Mouse (Mus musculus): ENCODE measurements around the gene Eif2ak2. TPM values are rescaled to one million over a fixed set of nuclear protein-coding genes. Genes with fewer than 3 reads are reported as not detected.

The Eif2ak2 gene
- total RNA-seq, 4 experiments from 2014 or later, result 5.8 to 13.6 (median 8.0) TPM

DNA sequence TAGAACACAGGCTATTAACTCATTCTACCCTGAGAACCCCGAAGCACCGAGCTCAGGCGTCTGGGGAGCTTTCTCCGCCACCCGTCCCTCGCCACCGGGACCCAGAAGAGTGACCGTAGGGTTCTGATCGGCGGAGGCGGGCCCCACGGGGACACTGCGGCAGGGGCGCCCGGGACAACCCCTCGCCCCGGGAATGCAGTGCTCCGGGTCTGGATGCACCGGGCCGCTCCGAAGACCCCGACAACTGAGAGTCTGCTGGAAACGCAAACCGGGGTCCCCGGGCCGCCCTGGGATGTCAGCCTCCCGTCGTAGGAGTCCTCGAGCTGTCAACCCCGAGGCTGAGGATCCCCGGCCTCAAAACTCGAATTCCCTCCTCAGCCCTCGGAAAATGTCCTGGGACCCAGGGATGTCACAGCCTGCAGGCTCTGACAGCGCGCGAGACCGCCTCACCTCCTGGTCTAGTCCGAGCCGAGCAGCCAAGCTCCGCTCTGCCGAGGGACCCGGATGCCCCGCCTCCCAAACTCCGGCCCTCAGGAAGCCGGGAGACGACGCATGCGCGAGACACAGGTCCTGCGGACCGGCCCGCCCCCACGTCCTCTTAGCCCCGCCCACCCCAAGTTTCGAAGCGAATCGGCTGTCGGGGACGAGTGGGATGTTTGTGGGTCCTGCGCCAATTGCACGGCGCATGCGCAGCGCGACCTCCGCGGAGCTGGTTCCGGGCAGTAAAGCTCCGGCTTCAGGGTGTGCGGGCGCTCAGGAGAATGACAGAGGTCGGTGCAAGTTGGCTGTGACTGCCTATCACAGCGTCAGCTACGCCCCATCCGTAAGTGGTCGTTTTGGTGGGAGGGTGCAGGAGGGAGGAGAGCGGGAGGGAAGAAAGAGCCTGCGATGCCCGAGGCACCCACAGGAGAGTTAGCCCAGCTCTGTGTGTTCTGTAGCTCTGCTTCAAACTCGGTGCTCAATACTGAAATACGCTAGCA lies 47.2 kb downstream of the Eif2ak2 start, which contains the start of the genes Heatr5b and Gpatch11:
Gene Heatr5b, minus strand, starts transcription at position 509 of the 980 bp plus-strand sequence.
Gene Gpatch11, plus strand, starts transcription at position 712 of the 980 bp plus-strand sequence.
- DNase-seq (ENCODE audit: low spot score in 2 of 2), result peak; percentile 91 to 96

- no peak for DNase-seq (ENCODE audit: low spot score in 2 of 2)
These were observed 58.0 kb downstream of the Eif2ak2 start for GRCm38 (mm10) chr17:78824346-78824745.

GRCm38 (mm10) chr17:78809582-78809981 lies 72.8 kb downstream of the Eif2ak2 start:
- no peak for DNase-seq (ENCODE audit: low spot score in 2 of 2)

GRCm38 (mm10) chr17:78809019-78809418 lies 73.4 kb downstream of the Eif2ak2 start:
- no peak for DNase-seq (ENCODE audit: low spot score in 2 of 2)

Other genes with a start within 250 kb of the Eif2ak2 start
- gene Strn, start 145.4 kb downstream of the Eif2ak2 start, total RNA-seq (2022), result 10 to 100 TPM; 77.5 to 87.3 (median 83.9) TPM
- 10 to 100 TPM; 47.8 to 56.1 (median 53.1) TPM for gene Heatr5b, start 47.2 kb downstream of the Eif2ak2 start, total RNA-seq (2022)
- 10 to 100 TPM; 30.0 to 41.6 (median 38.7) TPM for gene Gpatch11, start 47.0 kb downstream of the Eif2ak2 start, total RNA-seq (2022)
- gene Sult6b1, start 24.4 kb upstream of the Eif2ak2 start, total RNA-seq (2022), result under 1 TPM in 2 of 4 experiments, not detected in 2; 0.46 to 0.68 TPM
- gene Cebpzos, start 33.9 kb upstream of the Eif2ak2 start, total RNA-seq (2022), result 10 to 100 TPM; 24.4 to 31.5 (median 28.3) TPM
- gene Cebpz, start 54.5 kb upstream of the Eif2ak2 start, total RNA-seq (2022), result 10 to 100 TPM; 30.0 to 33.4 (median 31.0) TPM
- gene Ndufaf7, start 54.6 kb upstream of the Eif2ak2 start, total RNA-seq (2022), result 10 to 100 TPM; 47.1 to 57.8 (median 51.7) TPM
- gene Prkd3, start 138.2 kb upstream of the Eif2ak2 start, total RNA-seq (2022), result 10 to 100 TPM; 13.2 to 14.5 (median 13.8) TPM
- gene Qpct, start 169.3 kb upstream of the Eif2ak2 start, total RNA-seq (2022), result 10 to 100 TPM; 10.6 to 16.3 (median 13.5) TPM